Mouse (Mus musculus) embryonic facial prominence, embryonic 14.5 days (tissue): ENCODE measurements at regions not wholly inside any gene's neighbourhood (a gene's known extent, or its start where the extent isn't known, plus 50 kb on each side); places are given as distances from the start of the nearest gene placed in this dataset.

Source experiments
- ATAC-seq: fragments of 200-750 bp; cut with Nextera tagmentation; 2 replicates; pipeline ENCODE4 v1.8.0; 2017; ENCODE audit warnings: low read depth, moderate number of reproducible peaks, moderate TSS enrichment
- DNase-seq: peaks from one replicate; pipeline ENCODE4 v3.0.0-alpha.2; 2015; ENCODE audit warnings: low spot score
- H3K27ac ChIP-seq: fragments of 300-500 bp; sonication (generic); replicated peaks from 2 replicates; pipeline ENCODE4 v1.5.1; 2014; ENCODE audit warnings: low read depth, mild to moderate bottlenecking, low read length, moderate library complexity
- H3K27me3 ChIP-seq: fragments of 300-500 bp; sonication (generic); replicated peaks from 2 replicates; pipeline ENCODE4 v1.6.1; 2014; ENCODE audit warnings: low read length; ENCODE audit not compliant: control insufficient read depth, insufficient read depth
- H3K36me3 ChIP-seq: fragments of 300-500 bp; sonication (generic); 2 replicates; pipeline ENCODE4 v1.6.1; 2014; ENCODE audit warnings: low read length, mixed read lengths; ENCODE audit not compliant: control insufficient read depth, insufficient read depth
- H3K4me1 ChIP-seq: fragments of 300-500 bp; sonication (generic); 2 replicates; pipeline ENCODE4 v1.6.1; 2014; ENCODE audit warnings: antibody characterized with exemption, low read length; ENCODE audit not compliant: control insufficient read depth, insufficient read depth
- H3K4me2 ChIP-seq: fragments of 300-500 bp; sonication (generic); 2 replicates; pipeline ENCODE4 v1.6.1; 2014; ENCODE audit warnings: low read depth, mild to moderate bottlenecking, low read length, moderate library complexity, mixed read lengths
- H3K4me3 ChIP-seq: fragments of 300-500 bp; sonication (generic); 2 replicates; pipeline ENCODE4 v1.5.1; 2014; ENCODE audit warnings: low read depth, mild to moderate bottlenecking, low read length
- H3K9ac ChIP-seq: fragments of 300-500 bp; sonication (generic); 2 replicates; pipeline ENCODE4 v1.6.1; 2014; ENCODE audit warnings: low read depth, mild to moderate bottlenecking, low read length, moderate library complexity, mixed read lengths
- H3K9me3 ChIP-seq: fragments of 300-500 bp; sonication (generic); 2 replicates; pipeline ENCODE4 v1.6.1; 2016; ENCODE audit warnings: low read length; ENCODE audit not compliant: control insufficient read depth
- WGBS: fragments of 180-500 bp; shearing (Covaris S2); extraction: QIAGEN DNeasy Blood & Tissue Kit; methylation state at CpG from one replicate; pipeline ENCODE4 v1.1.7; 2014; 5-methylcytosine and 5-hydroxymethylcytosine counted together

DNA sequence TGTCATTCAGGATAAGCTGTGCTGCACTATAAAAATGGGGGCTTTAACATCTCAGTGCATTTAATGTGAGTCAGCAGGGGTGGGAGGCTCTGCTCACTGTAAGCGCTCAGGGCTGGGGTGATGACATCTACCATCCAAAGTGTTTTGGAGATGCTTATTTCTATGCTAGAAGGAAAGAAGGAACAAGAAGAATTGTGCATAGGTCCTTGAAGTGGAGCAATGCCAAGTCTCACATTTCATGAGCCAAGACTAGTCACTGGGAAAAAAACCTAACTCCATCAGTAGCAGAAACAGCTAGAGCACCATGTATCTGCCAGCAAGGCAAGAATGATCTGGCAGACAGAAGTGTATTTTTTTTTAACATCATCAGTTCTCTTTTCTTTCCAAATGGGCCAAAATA, 2761.2 kb upstream of the Lrrc6 start:
- H3K4me1 ChIP-seq = no peaks in the 10 kb centered on the region
- no peaks in the 10 kb centered on the region for H3K9me3 ChIP-seq
- no peak overlapping the region for H3K4me3 ChIP-seq
- no peaks in the 10 kb centered on the region for H3K27me3 ChIP-seq
- H3K27ac ChIP-seq = no peak overlapping the region
- H3K4me2 ChIP-seq = no peak overlapping the region
- DNase-seq (no peak), ATAC-seq (no peak)
- H3K9ac ChIP-seq = no peak overlapping the region
- H3K36me3 ChIP-seq = no peaks in the 10 kb centered on the region
- 93% methylated on average over 1 of the region's 1 CpGs for WGBS

DNA sequence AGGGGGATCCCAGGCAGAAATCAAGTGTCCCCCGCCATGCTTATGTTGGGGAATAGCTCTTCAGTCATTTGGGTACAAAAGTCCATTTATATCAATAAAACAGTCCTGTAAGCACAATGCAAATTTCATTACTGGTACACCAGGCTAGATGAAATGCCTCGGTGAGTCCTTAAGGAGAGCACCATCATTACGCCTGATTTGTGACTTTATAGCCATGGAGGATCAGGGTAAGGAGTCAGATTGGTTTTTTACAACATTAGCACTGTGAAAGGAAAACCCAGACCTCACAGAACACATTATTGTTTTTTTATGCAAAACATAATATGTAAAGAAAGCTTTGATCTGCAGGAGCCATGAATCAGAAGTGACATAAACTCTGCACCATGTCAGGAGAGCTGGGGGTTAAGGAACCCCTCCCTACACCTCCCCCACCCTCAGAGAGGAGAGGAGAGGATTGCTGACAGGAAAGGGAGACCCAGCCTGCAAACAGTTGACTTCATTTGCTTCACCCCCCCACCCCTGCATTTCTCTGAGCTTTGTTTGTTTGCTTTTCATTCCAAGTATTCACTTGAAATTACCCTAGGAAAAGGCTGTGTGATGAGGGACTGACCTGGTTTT, 2756.6 kb upstream of the Lrrc6 start:
- WGBS = 79% methylated on average over 3 of the region's 3 CpGs

GRCm38 (mm10) chr15:69253698-69254097, 2753.0 kb upstream of the Lrrc6 start:
- no peak for ATAC-seq
- Histone ChIP-seq H3K27ac (no peak overlapping the region), H3K4me2 (no peak overlapping the region), H3K9me3 (no peaks in the 10 kb centered on the region), H3K9ac (no peak overlapping the region), H3K4me3 (no peak overlapping the region), H3K4me1 (no peaks in the 10 kb centered on the region), H3K27me3 (no peaks in the 10 kb centered on the region), H3K36me3 (no peaks in the 10 kb centered on the region)
- DNase-seq = no peak
- 83% methylated on average over 2 of the region's 2 CpGs for WGBS

More for the DNA sequence above, 2756.6 kb upstream of the Lrrc6 start:
- ATAC-seq (no peak), DNase-seq (no peak)
- H3K27ac ChIP-seq = no peak overlapping the region
- no peak overlapping the region for H3K4me3 ChIP-seq
- H3K4me1 ChIP-seq = no peaks in the 10 kb centered on the region
- no peak overlapping the region for H3K4me2 ChIP-seq
- no peak overlapping the region for H3K9ac ChIP-seq
- no peaks in the 10 kb centered on the region for H3K27me3 ChIP-seq
- H3K9me3 ChIP-seq = no peaks in the 10 kb centered on the region
- no peaks in the 10 kb centered on the region for H3K36me3 ChIP-seq

- no peaks in the 10 kb centered on the region for H3K27me3 ChIP-seq
- no peaks in the 10 kb centered on the region for H3K36me3 ChIP-seq
- H3K4me2 ChIP-seq = no peak overlapping the region
- no peaks in the 10 kb centered on the region for H3K4me1 ChIP-seq
- no peak overlapping the region for H3K9ac ChIP-seq
- ATAC-seq (no peak), DNase-seq (no peak)
- WGBS = 81% methylated on average over 3 of the region's 3 CpGs
- H3K4me3 ChIP-seq = no peak overlapping the region
- no peaks in the 10 kb centered on the region for H3K9me3 ChIP-seq
- no peak overlapping the region for H3K27ac ChIP-seq
Measured at GRCm38 (mm10) chr15:69252095-69252494, 2751.4 kb upstream of the Lrrc6 start.

- no peak overlapping the region for H3K27ac ChIP-seq
- H3K4me2 ChIP-seq = no peak overlapping the region
- WGBS = 71% methylated on average over 3 of the region's 3 CpGs
- ATAC-seq = no peak
- no peak overlapping the region for H3K9ac ChIP-seq
- H3K4me3 ChIP-seq = no peak overlapping the region
- no peak for DNase-seq
- H3K9me3 ChIP-seq = no peaks in the 10 kb centered on the region
- no peaks in the 10 kb centered on the region for H3K4me1 ChIP-seq
- no peaks in the 10 kb centered on the region for H3K36me3 ChIP-seq
- no peaks in the 10 kb centered on the region for H3K27me3 ChIP-seq
Measured at GRCm38 (mm10) chr15:69246190-69246966, 2745.7 kb upstream of the Lrrc6 start.

- no peak overlapping the region for H3K9ac ChIP-seq
- H3K36me3 ChIP-seq = no peaks in the 10 kb centered on the region
- H3K4me3 ChIP-seq = no peak overlapping the region
- H3K9me3 ChIP-seq = no peaks in the 10 kb centered on the region
- no peaks in the 10 kb centered on the region for H3K27me3 ChIP-seq
- H3K4me1 ChIP-seq = no peaks in the 10 kb centered on the region
- no peak overlapping the region for H3K4me2 ChIP-seq
- no peak for ATAC-seq
- H3K27ac ChIP-seq = no peak overlapping the region
- DNase-seq = peak; percentile 14
- WGBS = 90% methylated on average over 1 of the region's 1 CpGs
Measured at GRCm38 (mm10) chr15:69235271-69235670, 2734.6 kb upstream of the Lrrc6 start.

DNA sequence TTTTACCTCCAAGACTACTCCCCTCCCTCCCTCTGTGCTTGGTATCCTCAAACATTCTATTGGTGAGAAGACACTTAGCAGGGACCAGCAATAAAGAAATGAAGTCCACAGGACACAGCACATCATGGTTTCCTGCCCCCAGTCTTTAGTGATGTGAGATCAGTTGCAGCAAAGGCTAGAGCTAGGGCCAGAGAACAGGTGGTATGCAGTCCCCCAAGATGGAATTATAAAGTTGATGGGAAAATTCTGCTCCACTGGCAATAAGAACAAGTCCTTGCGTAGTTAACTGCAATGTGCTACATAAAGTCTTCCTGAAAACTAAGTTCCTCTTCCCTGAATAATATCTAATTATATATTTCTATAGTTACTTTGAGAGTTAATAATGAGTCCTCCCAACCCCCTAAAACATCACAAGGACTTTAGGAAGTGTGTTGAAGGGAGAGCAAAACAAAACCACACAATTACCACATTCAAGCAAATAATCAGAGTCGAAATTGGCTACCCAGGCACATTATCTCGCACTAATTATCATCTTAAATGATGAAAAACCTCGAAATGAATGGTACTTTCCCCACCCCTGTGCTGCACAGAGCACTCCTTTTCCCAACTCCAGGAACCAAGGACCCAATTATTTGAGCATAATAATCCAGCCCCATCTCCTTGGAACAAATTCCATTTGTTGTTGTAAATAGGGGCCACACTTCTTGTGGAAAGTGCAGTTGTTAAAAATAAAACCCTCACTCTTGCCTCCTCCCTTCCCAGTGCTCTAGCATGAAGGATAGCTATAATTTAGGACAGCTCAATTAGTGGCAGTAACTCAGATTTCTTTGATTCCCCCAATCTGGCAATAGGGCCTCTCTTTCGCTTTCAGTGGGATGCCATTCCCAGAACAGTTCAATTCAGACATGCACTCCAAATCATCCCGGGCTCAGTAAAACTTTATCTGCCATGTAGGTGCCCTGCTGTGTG, 2724.2 kb upstream of the Lrrc6 start:
- Histone ChIP-seq H3K9me3 (no peaks in the 10 kb centered on the region), H3K27me3 (no peaks in the 10 kb centered on the region), H3K4me1 (no peaks in the 10 kb centered on the region), H3K4me2 (no peak overlapping the region), H3K4me3 (no peak overlapping the region), H3K9ac (no peak overlapping the region), H3K36me3 (no peaks in the 10 kb centered on the region), H3K27ac (no peak overlapping the region)
- no peak for DNase-seq
- 68% methylated on average over 6 of the region's 6 CpGs for WGBS
- ATAC-seq = no peak

GRCm38 (mm10) chr15:69223411-69223810, 2722.7 kb upstream of the Lrrc6 start:
- DNase-seq = no peak
- H3K9me3 ChIP-seq = no peaks in the 10 kb centered on the region
- no peak overlapping the region for H3K27ac ChIP-seq
- ATAC-seq = no peak
- H3K9ac ChIP-seq = no peak overlapping the region
- H3K27me3 ChIP-seq = no peaks in the 10 kb centered on the region
- no peak overlapping the region for H3K4me3 ChIP-seq
- H3K4me2 ChIP-seq = no peak overlapping the region
- no peaks in the 10 kb centered on the region for H3K4me1 ChIP-seq
- no peaks in the 10 kb centered on the region for H3K36me3 ChIP-seq
